Mouse (Mus musculus) heart, embryonic 16.5 days (tissue): Measurements from ENCODE around the gene Exosc2. TPM values are rescaled to one million over a fixed set of nuclear protein-coding genes. Genes with fewer than 3 reads are reported as not detected.

ENCODE experiments used
- ATAC-seq: fragments of 200-750 bp; cut with Nextera tagmentation; replicated peaks from 2 replicates; pipeline ENCODE4 v1.8.0; 2017; ENCODE audit warnings: moderate number of reproducible peaks; ENCODE audit not compliant: insufficient read depth, low FRiP score; ENCODE audit errors: extremely low read depth
- H3K27ac ChIP-seq: fragments of 300-500 bp; sonication (generic); 2 replicates; pipeline ENCODE4 v1.5.1; 2014; ENCODE audit warnings: mild to moderate bottlenecking, low read length, control low read depth, moderate library complexity
- H3K27me3 ChIP-seq: fragments of 300-500 bp; sonication (generic); 2 replicates; pipeline ENCODE4 v1.6.1; 2014; ENCODE audit warnings: low read length, mixed read lengths; ENCODE audit not compliant: control insufficient read depth, insufficient read depth
- H3K36me3 ChIP-seq: fragments of 300-500 bp; sonication (generic); 2 replicates; pipeline ENCODE4 v1.6.1; 2014; ENCODE audit not compliant: control insufficient read depth, insufficient read depth
- H3K4me1 ChIP-seq: fragments of 300-500 bp; sonication (generic); 2 replicates; pipeline ENCODE4 v1.6.1; 2014; ENCODE audit warnings: low read length, mixed read lengths; ENCODE audit not compliant: control insufficient read depth, insufficient read depth
- H3K4me2 ChIP-seq: fragments of 300-500 bp; sonication (generic); 2 replicates; pipeline ENCODE4 v1.6.1; 2014; ENCODE audit warnings: low read depth, mild to moderate bottlenecking, control low read depth, low read length
- H3K4me3 ChIP-seq: fragments of 300-500 bp; sonication (generic); 2 replicates; pipeline ENCODE4 v1.5.1; 2014; ENCODE audit warnings: mild to moderate bottlenecking, control low read depth, low read length
- H3K9ac ChIP-seq: fragments of 300-500 bp; sonication (generic); 2 replicates; pipeline ENCODE4 v1.6.1; 2014; ENCODE audit warnings: low read length, control low read depth
- H3K9me3 ChIP-seq: fragments of 300-500 bp; sonication (generic); replicated peaks from 2 replicates; pipeline ENCODE4 v1.6.1; 2016; ENCODE audit warnings: low read length; ENCODE audit not compliant: control insufficient read depth
- WGBS: fragments of 180-500 bp; shearing (Covaris S2); extraction: QIAGEN DNeasy Blood & Tissue Kit; methylation state at CpG from one replicate; pipeline ENCODE4 v1.1.7; 2014; 5-methylcytosine and 5-hydroxymethylcytosine counted together
- polyA plus RNA-seq: library from polyadenylated mRNA; unstranded; fragments of >200 nt; fragmentation: Nextera tagmentation; extraction: Ambion mirVana; gene quantifications from 2 replicates; pipeline ENCODE4 v1.2.1, GENCODE M21; 2015

Gene Exosc2
- polyA plus RNA-seq, 1 experiment from 2014 or later, result 42.0 TPM

DNA sequence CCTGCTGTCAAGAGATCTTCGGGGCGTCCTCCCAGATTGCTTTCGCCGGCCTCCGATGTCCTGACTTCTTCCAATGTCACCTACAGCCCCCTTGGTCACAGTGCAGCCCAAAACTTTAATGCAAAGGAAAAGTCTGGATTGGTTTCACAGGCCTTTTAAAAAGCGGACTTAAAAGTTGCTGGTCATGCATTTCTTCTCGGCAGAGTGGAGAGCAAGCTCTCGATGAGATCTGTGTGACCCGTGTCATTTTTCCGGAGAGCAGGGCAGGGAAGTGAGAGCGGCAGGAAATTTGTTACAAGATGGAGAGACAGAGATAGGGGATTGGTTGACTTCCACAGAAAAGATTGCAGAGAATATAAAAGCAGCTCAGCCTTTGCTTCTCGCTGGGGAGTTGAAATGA, 18.5 kb downstream of the Exosc2 start:
- Histone ChIP-seq H3K4me3 (peak overlapping the region; percentile 88), H3K36me3 (peaks cover 5% of the 10 kb centered on the region; the same call in 1 of the 2 replicates), H3K9me3 (0 out of 2 replicates have a peak, but pooled peaks cover 3% of the 10 kb centered on the region), H3K4me1 (peaks cover 22% of the 10 kb centered on the region), H3K27me3 (no peaks in the 10 kb centered on the region), H3K9ac (peak overlapping the region; percentile 95), H3K27ac (peak overlapping the region; percentile 89), H3K4me2 (peak overlapping the region; percentile 81)
- ATAC-seq, result no peak
- 0% methylated on average over 12 of the region's 12 CpGs for WGBS

- Histone ChIP-seq H3K4me2 (peak overlapping the region; percentile 81), H3K4me3 (peak overlapping the region; percentile 88), H3K9ac (peak overlapping the region; percentile 8; the same call in 1 of the 2 replicates), H3K27me3 (no peaks in the 10 kb centered on the region), H3K4me1 (peaks cover 22% of the 10 kb centered on the region), H3K27ac (no peak overlapping the region), H3K9me3 (0 out of 2 replicates have a peak, but pooled peaks cover 3% of the 10 kb centered on the region), H3K36me3 (peaks cover 10% of the 10 kb centered on the region; the same call in 1 of the 2 replicates)
- 35% methylated on average over 3 of the region's 3 CpGs for WGBS
- ATAC-seq, result no peak
Observed at GRCm38 (mm10) chr2:31690063-31690462, 19.5 kb downstream of the Exosc2 start.

GRCm38 (mm10) chr2:31698209-31698608, 27.7 kb downstream of the Exosc2 start:
- no peak overlapping the region for H3K4me2 ChIP-seq
- no peak for ATAC-seq
- H3K9me3 ChIP-seq, result no peaks in the 10 kb centered on the region
- no peak overlapping the region for H3K4me3 ChIP-seq
- no peak overlapping the region for H3K27ac ChIP-seq
- peaks cover 13% of the 10 kb centered on the region for H3K36me3 ChIP-seq
- H3K4me1 ChIP-seq, result peaks cover 14% of the 10 kb centered on the region
- H3K27me3 ChIP-seq, result no peaks in the 10 kb centered on the region
- no peak overlapping the region for H3K9ac ChIP-seq

DNA sequence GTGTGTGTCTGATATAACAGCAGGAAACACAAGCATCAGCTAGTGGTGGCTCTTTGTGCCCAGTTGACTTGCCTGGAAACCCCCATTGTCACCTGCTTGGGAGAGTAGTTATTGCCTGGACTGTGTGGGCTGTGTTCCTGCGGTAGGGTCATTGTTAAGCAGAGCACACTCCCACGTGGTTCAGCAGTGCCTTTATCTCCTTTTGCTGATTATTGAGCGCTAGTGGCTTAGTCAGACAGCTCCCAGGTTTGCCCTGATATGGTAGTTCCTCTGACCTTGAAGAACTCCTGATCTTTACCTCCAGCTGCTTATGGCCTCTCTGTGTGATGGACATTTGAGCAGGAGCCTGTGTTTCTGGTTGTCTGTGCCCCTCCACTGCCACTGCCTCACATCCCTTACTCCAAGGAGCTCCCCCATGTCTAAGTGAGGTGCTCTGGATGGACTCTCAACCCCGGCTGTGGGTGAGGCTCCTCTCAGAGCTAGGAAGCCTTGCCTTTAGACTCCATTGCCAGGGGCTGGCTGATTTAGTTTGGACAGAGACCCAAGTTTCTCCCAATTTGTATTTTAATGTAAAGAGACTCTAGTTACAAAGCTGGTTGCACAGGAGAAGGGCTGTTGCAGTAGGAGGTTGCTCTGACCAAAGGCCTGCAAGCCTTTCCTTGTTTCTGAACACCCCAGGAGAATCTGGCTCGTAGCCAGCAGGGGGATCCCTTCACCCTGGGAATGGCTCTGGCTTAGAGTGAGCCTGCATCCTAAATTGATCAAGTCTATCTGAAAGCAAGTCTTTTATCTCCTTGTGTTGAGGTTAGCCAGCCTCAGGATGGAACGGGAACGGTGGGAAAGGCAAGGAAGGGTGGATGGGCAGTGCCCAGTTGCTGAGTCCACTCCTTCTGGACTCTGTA, 30.3 kb downstream of the Exosc2 start:
- 24% methylated on average over 7 of the region's 7 CpGs for WGBS
- no peaks in the 10 kb centered on the region for H3K9me3 ChIP-seq
- H3K27me3 ChIP-seq, result no peaks in the 10 kb centered on the region
- peaks cover 3% of the 10 kb centered on the region for H3K36me3 ChIP-seq
- no peak overlapping the region for H3K9ac ChIP-seq
- H3K4me2 ChIP-seq, result no peak overlapping the region
- H3K27ac ChIP-seq, result peak overlapping the region; percentile 72
- ATAC-seq, result peak; percentile 76
- H3K4me1 ChIP-seq, result peaks cover 14% of the 10 kb centered on the region
- H3K4me3 ChIP-seq, result no peak overlapping the region

GRCm38 (mm10) chr2:31703226-31703625, 32.7 kb downstream of the Exosc2 start:
- no peaks in the 10 kb centered on the region for H3K36me3 ChIP-seq
- no peak overlapping the region for H3K4me3 ChIP-seq
- H3K4me2 ChIP-seq, result no peak overlapping the region
- H3K9me3 ChIP-seq, result no peaks in the 10 kb centered on the region
- no peak overlapping the region for H3K27ac ChIP-seq
- H3K9ac ChIP-seq, result no peak overlapping the region
- no peaks in the 10 kb centered on the region for H3K27me3 ChIP-seq
- H3K4me1 ChIP-seq, result peaks cover 14% of the 10 kb centered on the region
- no peak for ATAC-seq

DNA sequence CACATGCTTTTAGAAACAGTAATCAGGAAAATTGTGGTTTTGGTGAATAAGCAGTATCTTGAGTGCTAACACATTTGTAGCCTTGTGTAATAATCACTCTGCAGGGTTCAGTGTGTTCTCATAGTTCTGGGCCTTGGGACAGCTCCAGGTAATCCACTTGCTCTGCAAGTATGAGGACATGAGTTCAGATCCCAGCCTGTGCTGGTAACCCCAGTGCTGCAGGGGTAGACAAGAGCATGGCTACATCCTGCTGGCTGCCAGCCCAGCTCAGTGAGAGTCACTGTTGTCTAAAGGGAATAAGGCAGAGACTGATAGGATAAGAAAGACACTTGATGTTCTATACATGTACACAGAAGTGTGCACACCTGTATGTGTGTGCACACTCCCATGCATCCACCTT, 35.4 kb downstream of the Exosc2 start:
- H3K9ac ChIP-seq, result no peak overlapping the region
- no peaks in the 10 kb centered on the region for H3K9me3 ChIP-seq
- ATAC-seq, result no peak

DNA sequence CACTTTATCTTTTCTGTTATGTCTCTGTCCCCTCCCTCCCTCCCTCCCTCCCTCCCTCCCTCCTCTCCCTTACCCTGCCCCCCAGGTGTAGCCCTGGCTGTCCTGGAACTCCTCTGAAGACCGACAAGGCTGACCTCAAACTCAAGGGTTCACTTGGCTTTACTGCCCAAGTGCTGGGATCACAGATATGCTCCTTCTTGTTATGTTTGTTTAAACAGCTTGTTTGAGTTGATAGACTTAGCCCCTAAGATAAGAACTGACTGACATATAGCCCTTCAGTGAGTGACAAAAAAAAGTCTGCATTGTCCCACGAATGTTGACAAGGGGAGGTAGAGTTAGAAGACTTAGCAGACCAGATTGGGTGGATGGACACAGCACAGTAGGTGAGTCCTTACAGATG, 36.0 kb downstream of the Exosc2 start:
- no peak overlapping the region for H3K9ac ChIP-seq
- no peaks in the 10 kb centered on the region for H3K27me3 ChIP-seq
- H3K27ac ChIP-seq, result no peak overlapping the region
- WGBS, result 19% methylated on average over 2 of the region's 2 CpGs
- H3K9me3 ChIP-seq, result no peaks in the 10 kb centered on the region
- no peak overlapping the region for H3K4me2 ChIP-seq
- H3K36me3 ChIP-seq, result no peaks in the 10 kb centered on the region
- no peaks in the 10 kb centered on the region for H3K4me1 ChIP-seq
- no peak overlapping the region for H3K4me3 ChIP-seq
- no peak for ATAC-seq

More for the DNA sequence above, 35.4 kb downstream of the Exosc2 start:
- no peak overlapping the region for H3K27ac ChIP-seq
- no peaks in the 10 kb centered on the region for H3K27me3 ChIP-seq
- no peak overlapping the region for H3K4me2 ChIP-seq
- no peaks in the 10 kb centered on the region for H3K36me3 ChIP-seq
- peaks cover 4% of the 10 kb centered on the region for H3K4me1 ChIP-seq
- H3K4me3 ChIP-seq, result no peak overlapping the region

- Histone ChIP-seq H3K4me3 (no peak overlapping the region), H3K9ac (no peak overlapping the region), H3K9me3 (no peaks in the 10 kb centered on the region), H3K4me2 (no peak overlapping the region), H3K4me1 (peaks cover 7% of the 10 kb centered on the region), H3K36me3 (no peaks in the 10 kb centered on the region), H3K27ac (no peak overlapping the region), H3K27me3 (no peaks in the 10 kb centered on the region)
- 86% methylated on average over 2 of the region's 2 CpGs for WGBS
- ATAC-seq, result no peak
Observed at GRCm38 (mm10) chr2:31712716-31713115, 42.2 kb downstream of the Exosc2 start.

DNA sequence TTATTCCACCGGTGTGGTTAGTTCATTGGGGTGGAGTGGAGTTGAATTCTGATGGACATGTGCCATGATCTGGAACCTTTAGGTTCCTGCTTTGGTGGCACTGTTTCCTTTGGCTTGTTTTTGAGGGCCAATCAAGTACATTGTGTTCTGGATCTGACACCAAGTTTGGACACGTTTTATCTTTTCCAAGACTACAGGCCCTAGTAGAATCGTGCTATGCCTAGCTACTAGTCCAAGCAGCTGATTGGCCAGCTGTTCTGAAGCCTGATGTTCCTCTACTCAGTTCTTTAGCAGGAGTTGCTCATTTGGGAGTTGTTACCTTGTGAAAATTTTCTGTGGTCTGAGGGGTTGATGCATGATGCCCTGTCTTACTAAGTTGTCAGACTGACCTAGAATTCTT, 43.3 kb downstream of the Exosc2 start:
- H3K4me2 ChIP-seq, result no peak overlapping the region
- no peak overlapping the region for H3K4me3 ChIP-seq
- H3K9me3 ChIP-seq, result no peaks in the 10 kb centered on the region
- no peak overlapping the region for H3K9ac ChIP-seq
- ATAC-seq, result no peak
- no peaks in the 10 kb centered on the region for H3K36me3 ChIP-seq
- H3K27ac ChIP-seq, result no peak overlapping the region
- H3K4me1 ChIP-seq, result peaks cover 7% of the 10 kb centered on the region
- 69% methylated on average over 3 of the region's 3 CpGs for WGBS
- H3K27me3 ChIP-seq, result no peaks in the 10 kb centered on the region
